Mouse (Mus musculus) MEL (cell line): ENCODE data around the gene Dlgap1. TPM values are rescaled to one million over a fixed set of nuclear protein-coding genes. Genes with fewer than 3 reads are reported as not detected.
A peak's percentile ranks its signal among the peaks of the same experiment; 100 is the strongest.

Experiments used
- DNase-seq: peaks from one replicate; pipeline ENCODE4 v3.0.0; 2011; ENCODE audit warnings: low read depth, low spot score
- H3K27ac ChIP-seq: 2 replicates; pipeline ENCODE4 v1.5.1; 2012; ENCODE audit warnings: low read depth, mild to moderate bottlenecking, control low read depth, low read length, moderate library complexity; ENCODE audit not compliant: control insufficient read depth
- H3K27me3 ChIP-seq, 2 experiments: fragments of 150-350 bp in 1 of 2; sonication (generic) in 1 of 2; 2 replicates each; pipeline ENCODE4 v1.6.1; 2012; ENCODE audit warnings: low read length in 2 of 2, mild to moderate bottlenecking in 2 of 2, improper control_type of control experiment in 1 of 2, moderate library complexity in 1 of 2; ENCODE audit not compliant: insufficient read depth in 2 of 2, control insufficient read depth in 1 of 2
- H3K36me3 ChIP-seq, 2 experiments: 2 replicates each; pipeline ENCODE4 v1.6.1; 2012 to 2014; ENCODE audit warnings: low read length in 2 of 2, improper control_type of control experiment in 1 of 2, inconsistent platforms in 1 of 2, mild to moderate bottlenecking in 1 of 2; ENCODE audit not compliant: insufficient read depth in 2 of 2, control insufficient read depth in 1 of 2
- H3K4me1 ChIP-seq, 2 experiments: fragments of 150-350 bp in 1 of 2; sonication (generic) in 1 of 2; 2 replicates each; pipeline ENCODE4 v1.6.1; 2012; ENCODE audit warnings: low read length in 2 of 2, improper control_type of control experiment in 1 of 2, mild to moderate bottlenecking in 1 of 2; ENCODE audit not compliant: insufficient read depth in 2 of 2, control insufficient read depth in 1 of 2
- H3K4me3 ChIP-seq, 2 experiments: fragments of 150-350 bp in 1 of 2; sonication (generic) in 1 of 2; 2 replicates each; pipeline ENCODE4 v1.5.1; 2012; ENCODE audit warnings: low read depth in 2 of 2, low read length in 2 of 2, mild to moderate bottlenecking in 2 of 2, moderate library complexity in 2 of 2, control low read depth in 1 of 2, improper control_type of control experiment in 1 of 2; ENCODE audit not compliant: control insufficient read depth in 1 of 2, insufficient read depth in 1 of 2
- H3K79me2 ChIP-seq: 2 replicates; pipeline ENCODE4 v1.6.1; 2012; ENCODE audit warnings: mild to moderate bottlenecking, low read length, moderate library complexity; ENCODE audit not compliant: control insufficient read depth, poor library complexity, insufficient read depth
- H3K9ac ChIP-seq: 2 replicates; pipeline ENCODE4 v1.6.1; 2012; ENCODE audit warnings: low read depth, mild to moderate bottlenecking, control low read depth, low read length, moderate library complexity; ENCODE audit not compliant: control insufficient read depth, poor library complexity, severe bottlenecking
- H3K9me3 ChIP-seq: fragments of 150-350 bp; sonication (generic); replicated peaks from 2 replicates; pipeline ENCODE4 v1.6.1; 2012; ENCODE audit warnings: mild to moderate bottlenecking, low read length, improper control_type of control experiment, moderate library complexity; ENCODE audit not compliant: insufficient read depth
- BHLHE40 ChIP-seq: IDR thresholded peaks from 2 replicates; pipeline ENCODE4 v1.6.1; 2012; ENCODE audit warnings: low read depth, mild to moderate bottlenecking, inconsistent platforms, low read length, improper control_type of control experiment, borderline replicate concordance
- CHD1 ChIP-seq: IDR thresholded peaks from 2 replicates; pipeline ENCODE4 v1.6.1; 2012; ENCODE audit warnings: low read depth, mild to moderate bottlenecking, inconsistent platforms, low read length, improper control_type of control experiment
- CHD2 ChIP-seq: IDR thresholded peaks from 2 replicates; pipeline ENCODE4 v1.6.1; 2011; ENCODE audit warnings: low read length, improper control_type of control experiment
- CTCF ChIP-seq, 3 experiments: IDR thresholded peaks in 2 of 3; conservative IDR thresholded peaks in 1 of 3; 2 replicates each; pipeline ENCODE4 v1.5.1; 2011 to 2012; ENCODE audit warnings: low read length in 3 of 3, low read depth in 2 of 3, mild to moderate bottlenecking in 2 of 3, improper control_type of control experiment in 1 of 3, inconsistent platforms in 1 of 3, mixed read lengths in 1 of 3, moderate library complexity in 1 of 3; ENCODE audit not compliant: control insufficient read depth in 1 of 3, insufficient read depth in 1 of 3, poor library complexity in 1 of 3, severe bottlenecking in 1 of 3
- EP300 ChIP-seq, 2 experiments: IDR thresholded peaks; 2 replicates each; pipeline ENCODE4 v1.6.1; 2011; ENCODE audit warnings: improper control_type of control experiment in 2 of 2, low read length in 2 of 2, low read depth in 1 of 2, mild to moderate bottlenecking in 1 of 2
- ETS1 ChIP-seq: IDR thresholded peaks from 2 replicates; pipeline ENCODE4 v1.6.1; 2012; ENCODE audit warnings: low read depth, mild to moderate bottlenecking, inconsistent platforms, low read length, improper control_type of control experiment, moderate library complexity
- GABPA ChIP-seq: IDR thresholded peaks from 2 replicates; pipeline ENCODE4 v1.6.1; 2012; ENCODE audit warnings: low read depth, mild to moderate bottlenecking, inconsistent platforms, low read length, improper control_type of control experiment, moderate library complexity
- GATA1 ChIP-seq: IDR thresholded peaks from 2 replicates; pipeline ENCODE4 v1.6.1; 2011; ENCODE audit warnings: low read depth, low read length, improper control_type of control experiment
- JUND ChIP-seq: IDR thresholded peaks from 2 replicates; pipeline ENCODE4 v1.6.1; 2011; ENCODE audit warnings: low read depth, mild to moderate bottlenecking, improper control_type of control experiment, low read length
- MAFK ChIP-seq: IDR thresholded peaks from 2 replicates; pipeline ENCODE4 v1.6.1; 2011; ENCODE audit warnings: low read depth, mild to moderate bottlenecking, low read length, improper control_type of control experiment, borderline replicate concordance
- MEF2A ChIP-seq: IDR thresholded peaks from 2 replicates; pipeline ENCODE4 v1.6.1; 2014; ENCODE audit warnings: low read depth, mild to moderate bottlenecking, inconsistent platforms, low read length, improper control_type of control experiment; ENCODE audit not compliant: poor library complexity, insufficient replicate concordance, severe bottlenecking; ENCODE audit errors: extremely low read depth
- MYC ChIP-seq: IDR thresholded peaks from 2 replicates; pipeline ENCODE4 v1.6.1; 2011; ENCODE audit warnings: low read depth, mild to moderate bottlenecking, low read length, improper control_type of control experiment, moderate library complexity
- NELFE ChIP-seq: IDR thresholded peaks from 2 replicates; pipeline ENCODE4 v1.6.1; 2011; ENCODE audit warnings: low read depth, low read length, improper control_type of control experiment
- NRF1 ChIP-seq: IDR thresholded peaks from 2 replicates; pipeline ENCODE4 v1.6.1; 2014; ENCODE audit warnings: low read depth, mild to moderate bottlenecking, inconsistent platforms, low read length, improper control_type of control experiment, moderate library complexity; ENCODE audit not compliant: poor library complexity, insufficient read depth, severe bottlenecking
- RCOR1 ChIP-seq: IDR thresholded peaks from 2 replicates; pipeline ENCODE4 v1.6.1; 2012; ENCODE audit warnings: low read depth, mild to moderate bottlenecking, inconsistent platforms, low read length, improper control_type of control experiment
- SMC3 ChIP-seq: IDR thresholded peaks from 2 replicates; pipeline ENCODE4 v1.6.1; 2011; ENCODE audit warnings: low read depth, low read length, improper control_type of control experiment
- TCF12 ChIP-seq: IDR thresholded peaks from 2 replicates; pipeline ENCODE4 v1.6.1; 2014; ENCODE audit warnings: low read depth, mild to moderate bottlenecking, inconsistent platforms, low read length, improper control_type of control experiment, moderate library complexity
- USF1 ChIP-seq: IDR thresholded peaks from 2 replicates; pipeline ENCODE4 v1.6.1; 2014; ENCODE audit warnings: low read depth, mild to moderate bottlenecking, inconsistent platforms, low read length, improper control_type of control experiment, moderate library complexity
- ZC3H11A ChIP-seq: IDR thresholded peaks from 2 replicates; pipeline ENCODE4 v1.6.1; 2012; ENCODE audit warnings: low read depth, mild to moderate bottlenecking, inconsistent platforms, low read length, improper control_type of control experiment
- ZMIZ1 ChIP-seq: IDR thresholded peaks from 2 replicates; pipeline ENCODE4 v1.6.1; 2012; ENCODE audit warnings: low read depth, mild to moderate bottlenecking, inconsistent platforms, low read length, improper control_type of control experiment, moderate library complexity
- ZNF384 ChIP-seq: IDR thresholded peaks from 2 replicates; pipeline ENCODE4 v1.6.1; 2012; ENCODE audit warnings: low read depth, mild to moderate bottlenecking, inconsistent platforms, low read length, improper control_type of control experiment
- polyA plus RNA-seq, 2 experiments: library from polyadenylated mRNA; stranded (reverse) in 1 of 2; unstranded in 1 of 2; fragments of >175 nt in 1 of 2; fragments of >200 nt in 1 of 2; gene quantifications; 2 replicates each; pipeline versions ENCODE4 v1.2.1 to v1.2.4; 2012; ENCODE audit warnings: low replicate concordance in 2 of 2, low read depth in 1 of 2; ENCODE audit not compliant: insufficient read length in 2 of 2, insufficient read depth in 1 of 2, missing spikeins in 1 of 2
- total RNA-seq: library from RNA; depleted of rRNA; stranded (reverse); fragments of 300-350 nt; gene quantifications from 2 replicates; pipeline ENCODE4 v1.2.3, GENCODE M21; 2012

Dlgap1 gene
- total and polyA plus RNA-seq, 3 experiments: 0.06 TPM; not detected in 2

DNA sequence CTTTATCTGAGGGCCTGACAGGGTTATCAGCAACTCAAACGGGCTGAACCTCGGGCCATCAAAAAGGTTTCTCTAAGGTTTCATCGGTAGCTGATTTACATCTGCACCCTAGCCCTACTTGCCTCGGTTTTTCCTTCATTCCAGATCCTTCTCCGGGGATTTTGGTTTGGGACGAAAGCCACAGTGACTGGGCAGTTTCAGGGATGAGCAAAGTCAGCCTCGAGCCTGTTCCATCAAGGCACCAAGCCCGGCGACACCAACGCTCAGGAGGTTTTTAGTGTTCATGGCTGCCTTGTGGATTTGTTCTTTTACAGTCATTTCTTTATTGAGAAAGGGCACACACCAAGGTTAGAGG, 779.6 kb downstream of the Dlgap1 start:
- peaks cover 3 to 27% of the 10 kb centered on the region in 2 experiments; a peak in 3 of 4 replicates for H3K4me1 ChIP-seq
- peaks cover 0 to 21% of the 10 kb centered on the region in 2 experiments; a peak in 2 of 4 replicates for H3K36me3 ChIP-seq
- no peak overlapping the region for H3K9ac ChIP-seq
- 0 out of 4 replicates have a peak, but pooled peaks of 1 of the 2 experiments have one; percentile 6 for TF ChIP-seq EP300 (IDR thresholded peaks at IDR 0.05; ENCODE audit: low read depth in 1 of 2, low read length in 2 of 2)
- TF ChIP-seq ZC3H11A: no peak
- no peaks in the 10 kb centered on the region for H3K27me3 ChIP-seq
- H3K9me3 ChIP-seq: no peaks in the 10 kb centered on the region
- H3K27ac ChIP-seq: no peak overlapping the region
- DNase-seq: no peak
- peak overlapping the region in 1 of 2 experiments; percentile 1; a peak in 1 of 4 replicates for H3K4me3 ChIP-seq
- H3K79me2 ChIP-seq: no peaks in the 10 kb centered on the region

DNA sequence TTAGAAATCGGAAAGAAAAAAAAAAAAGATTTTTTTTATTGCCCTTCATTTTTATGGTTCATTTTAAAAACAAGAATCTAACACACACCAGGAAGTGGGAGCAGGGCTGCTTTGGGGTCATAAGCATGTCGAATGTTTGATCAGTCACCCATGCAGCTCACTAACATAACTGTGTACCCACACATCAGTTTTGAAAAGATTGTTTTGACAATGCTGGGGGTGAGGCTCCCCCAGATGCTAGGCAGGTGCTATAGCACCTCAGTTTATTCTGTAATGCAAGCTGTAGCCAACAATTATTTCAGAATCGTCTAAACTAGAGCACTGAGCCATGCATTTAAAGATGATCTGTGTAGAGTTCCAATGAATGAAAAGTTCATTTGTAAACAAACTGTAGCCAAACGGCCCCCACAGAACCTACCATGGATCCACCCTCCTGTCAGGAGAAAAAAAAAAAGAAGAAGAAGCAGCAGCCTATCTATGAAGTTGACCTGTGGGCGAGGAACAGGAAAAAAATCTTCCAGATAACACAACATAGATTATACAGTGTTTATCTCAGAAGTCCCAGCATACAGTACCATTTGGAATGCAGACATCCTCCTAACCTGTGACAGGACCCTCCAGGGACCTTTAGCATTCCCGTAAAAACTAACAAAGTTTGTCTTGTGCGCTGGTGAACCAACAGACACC, 780.2 kb downstream of the Dlgap1 start:
- Histone ChIP-seq H3K4me3 (no peak overlapping the region), H3K4me1 (peaks cover 3 to 23% of the 10 kb centered on the region in 2 experiments; a peak in 3 of 4 replicates), H3K79me2 (no peaks in the 10 kb centered on the region), H3K27ac (no peak overlapping the region), H3K27me3 (no peaks in the 10 kb centered on the region), H3K36me3 (peaks cover 0 to 21% of the 10 kb centered on the region in 2 experiments; a peak in 2 of 4 replicates), H3K9ac (no peak overlapping the region), H3K9me3 (no peaks in the 10 kb centered on the region)
- peak; percentile 46 to 60; a peak in 3 of 4 replicates for TF ChIP-seq EP300 (IDR thresholded peaks at IDR 0.05; ENCODE audit: low read depth in 1 of 2, low read length in 2 of 2)
- TF ChIP-seq ZC3H11A: no peak
- no peak for TF ChIP-seq CHD1
- TF ChIP-seq ETS1: 0 out of 2 replicates have a peak, but pooled peaks have one; percentile 14
- TF ChIP-seq ZNF384: peak; percentile 81
- TF ChIP-seq GATA1: peak; percentile 50; the same call in 1 of the 2 replicates
- 0 out of 2 replicates have a peak, but pooled peaks have one; percentile 17 for TF ChIP-seq TCF12
- peak; percentile 42; the same call in 1 of the 2 replicates for TF ChIP-seq RCOR1
- no peak for DNase-seq

DNA sequence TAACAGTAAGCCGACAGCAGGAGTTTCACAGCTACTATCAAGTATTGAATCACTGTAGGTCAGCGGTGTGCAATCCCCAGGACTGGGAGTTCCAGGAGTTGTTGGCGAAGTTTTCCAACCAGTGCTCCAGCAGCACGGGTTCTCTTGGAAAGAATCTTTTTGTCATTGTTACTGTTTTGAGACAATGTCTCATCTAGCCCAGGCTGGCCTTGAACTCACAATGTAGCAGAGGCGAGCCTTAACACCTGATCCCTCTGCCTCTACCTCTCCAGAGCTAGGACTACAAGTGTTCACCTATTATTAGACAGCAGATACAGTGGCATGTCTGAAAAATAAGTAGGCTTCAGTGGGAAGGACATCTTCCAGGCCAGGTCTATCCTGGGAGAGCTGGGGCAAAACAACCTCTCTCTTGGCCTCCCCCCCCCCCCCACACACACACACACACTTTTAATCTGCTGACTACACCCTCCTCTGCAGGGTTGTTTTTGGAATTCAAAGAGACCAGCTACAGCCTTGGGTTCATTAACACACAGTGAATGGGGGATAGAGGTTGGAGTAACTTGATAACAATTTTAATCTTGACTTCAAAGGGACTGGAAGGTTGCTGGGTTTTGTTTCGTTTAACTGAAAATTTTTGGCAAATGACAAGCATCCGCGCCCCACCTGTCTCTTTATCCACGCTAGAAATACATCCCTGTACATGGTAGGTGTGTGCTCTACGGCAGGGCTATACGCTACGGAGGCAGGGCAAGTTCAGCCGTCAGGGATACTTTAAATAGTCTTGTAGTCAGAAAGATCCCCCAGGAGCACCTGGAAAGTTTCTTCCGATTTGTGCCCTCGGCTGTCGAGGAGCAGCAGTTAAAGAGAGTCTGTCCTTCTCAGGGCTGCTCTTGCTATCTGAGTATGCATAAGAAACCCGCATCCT, 781.6 kb downstream of the Dlgap1 start:
- TF ChIP-seq ZMIZ1 (no peak), EP300 (IDR thresholded peaks at IDR 0.05; ENCODE audit: low read depth in 1 of 2, low read length in 2 of 2) (no peak), GABPA (no peak), CTCF (IDR thresholded peaks at IDR 0.05 in 2 of 3, conservative IDR thresholded peaks at IDR 0.05 in 1 of 3; ENCODE audit: control insufficient read depth in 1 of 3, insufficient read depth in 1 of 3, low read depth in 2 of 3, low read length in 3 of 3, poor library complexity in 1 of 3, severe bottlenecking in 1 of 3) (no peak), MAFK (no peak), NELFE (no peak), NRF1 (no peak), RCOR1 (no peak), BHLHE40 (no peak), CHD1 (no peak), CHD2 (no peak), ETS1 (no peak), SMC3 (no peak), JUND (no peak), MEF2A (no peak), MYC (no peak), USF1 (no peak)
- no peak overlapping the region for H3K4me3 ChIP-seq
- H3K79me2 ChIP-seq: no peaks in the 10 kb centered on the region
- no peak overlapping the region for H3K27ac ChIP-seq
- no peaks in the 10 kb centered on the region for H3K27me3 ChIP-seq
- DNase-seq: no peak
- H3K9ac ChIP-seq: no peak overlapping the region
- peaks cover 0 to 17% of the 10 kb centered on the region in 2 experiments; a peak in 2 of 4 replicates for H3K36me3 ChIP-seq
- no peaks in the 10 kb centered on the region for H3K9me3 ChIP-seq
- peaks cover 3 to 18% of the 10 kb centered on the region in 2 experiments; a peak in 3 of 4 replicates for H3K4me1 ChIP-seq
